Mouse (Mus musculus): Measurements from ENCODE around the gene Slc22a17. TPM values are rescaled to one million over a fixed set of nuclear protein-coding genes. Genes with fewer than 3 reads are reported as not detected.

Gene Slc22a17
- total and polyA plus RNA-seq, 2 experiments from 2014 or later = 22.7 to 46.8 TPM

GRCm38 (mm10) chr14:54935904-54936830, 23.2 kb upstream of the Slc22a17 start, which contains the start of gene Cmtm5:
Gene Cmtm5 (plus strand): TSS chr14:54936261.
- ATAC-seq (ENCODE audit: insufficient read depth, low read depth) (no peak), DNase-seq (ENCODE audit: low spot score) (no peak)
- no peaks in the 10 kb centered on the region; the same call in 1 of the 2 replicates for H3K4me1 ChIP-seq (ENCODE audit: control insufficient read depth, insufficient read depth)
- no peak for TF ChIP-seq EP300 (IDR thresholded peaks at IDR 0.05; ENCODE audit: low read depth)
- TF ChIP-seq CTCF (IDR thresholded peaks at IDR 0.05; ENCODE audit: low read depth) = peak; percentile 10; the same call in 1 of the 2 replicates
- H3K4me2 ChIP-seq (ENCODE audit: low read depth, low read length) = no peak within 1 kb of the TSS
- H3K36me3 ChIP-seq (replicated peaks; ENCODE audit: control insufficient read depth, insufficient read depth, low read length) = peaks cover 9% of the 10 kb centered on the region
- WGBS = 27% methylated on average over 8 of the region's 8 CpGs
- no peak within 1 kb of the TSS for H3K9ac ChIP-seq (replicated peaks; ENCODE audit: low read depth, low read length)
- peak within 1 kb of the TSS; percentile 21; the same call in 1 of the 2 replicates for H3K27ac ChIP-seq (ENCODE audit: low read depth)
- no peaks in the 10 kb centered on the region for H3K9me3 ChIP-seq (replicated peaks; ENCODE audit: control insufficient read depth, low read length)
- no peak within 1 kb of the TSS for H3K4me3 ChIP-seq (ENCODE audit: low read depth, low read length)
- H3K27me3 ChIP-seq (ENCODE audit: control insufficient read depth, insufficient read depth, low read length) = no peaks in the 10 kb centered on the region

- Histone ChIP-seq H3K9ac (replicated peaks; ENCODE audit: low read depth, low read length) (no peak within 1 kb of the TSS), H3K4me2 (ENCODE audit: low read depth, low read length) (no peak within 1 kb of the TSS), H3K4me3 (ENCODE audit: low read depth, low read length) (no peak within 1 kb of the TSS), H3K27me3 (ENCODE audit: control insufficient read depth, insufficient read depth, low read length) (no peaks in the 10 kb centered on the region), H3K27ac (ENCODE audit: low read depth) (no peak within 1 kb of the TSS), H3K4me1 (ENCODE audit: control insufficient read depth, insufficient read depth) (no peaks in the 10 kb centered on the region; the same call in 1 of the 2 replicates), H3K36me3 (replicated peaks; ENCODE audit: control insufficient read depth, insufficient read depth, low read length) (no peaks in the 10 kb centered on the region), H3K9me3 (replicated peaks; ENCODE audit: control insufficient read depth, low read length) (no peaks in the 10 kb centered on the region)
- 24% methylated on average over 6 of the region's 6 CpGs for WGBS
- no peak for ATAC-seq (ENCODE audit: insufficient read depth, low read depth)
- TF ChIP-seq EP300 (IDR thresholded peaks at IDR 0.05; ENCODE audit: low read depth) = no peak
- TF ChIP-seq CTCF (IDR thresholded peaks at IDR 0.05; ENCODE audit: low read depth) = no peak
- no peak for DNase-seq (ENCODE audit: low spot score)
Observed at GRCm38 (mm10) chr14:54932645-54933150, 19.8 kb upstream of the Slc22a17 start, which contains the start of gene Il25. Gene Il25 (plus strand): TSS chr14:54932695.

- Histone ChIP-seq H3K9me3 (replicated peaks; ENCODE audit: control insufficient read depth, low read length) (no peaks in the 10 kb centered on the region), H3K4me2 (ENCODE audit: low read depth, low read length) (no peak overlapping the region), H3K4me1 (ENCODE audit: control insufficient read depth, insufficient read depth) (no peaks in the 10 kb centered on the region; the same call in 1 of the 2 replicates), H3K9ac (replicated peaks; ENCODE audit: low read depth, low read length) (no peak overlapping the region), H3K27me3 (ENCODE audit: control insufficient read depth, insufficient read depth, low read length) (no peaks in the 10 kb centered on the region), H3K4me3 (ENCODE audit: low read depth, low read length) (no peak overlapping the region), H3K36me3 (replicated peaks; ENCODE audit: control insufficient read depth, insufficient read depth, low read length) (no peaks in the 10 kb centered on the region), H3K27ac (ENCODE audit: low read depth) (no peak overlapping the region)
- ATAC-seq (ENCODE audit: insufficient read depth, low read depth) = no peak
- 22% methylated on average over 2 of the region's 2 CpGs for WGBS
- TF ChIP-seq EP300 (IDR thresholded peaks at IDR 0.05; ENCODE audit: low read depth) = no peak
- TF ChIP-seq CTCF (IDR thresholded peaks at IDR 0.05; ENCODE audit: low read depth) = no peak
- DNase-seq (ENCODE audit: low spot score) = no peak
Observed at GRCm38 (mm10) chr14:54930431-54930830, 17.5 kb upstream of the Slc22a17 start.

- WGBS = 53% methylated on average over 5 of the region's 5 CpGs
- DNase-seq (ENCODE audit: low spot score) = no peak
Observed at GRCm38 (mm10) chr14:54929801-54930200, 16.9 kb upstream of the Slc22a17 start.

GRCm38 (mm10) chr14:54927296-54927695, 14.4 kb upstream of the Slc22a17 start:
- TF ChIP-seq EP300 (IDR thresholded peaks at IDR 0.05; ENCODE audit: low read depth) (no peak), CTCF (IDR thresholded peaks at IDR 0.05; ENCODE audit: low read depth) (no peak)
- ATAC-seq (ENCODE audit: insufficient read depth, low read depth) = no peak
- Histone ChIP-seq H3K27me3 (ENCODE audit: control insufficient read depth, insufficient read depth, low read length) (no peaks in the 10 kb centered on the region), H3K4me2 (ENCODE audit: low read depth, low read length) (0 out of 2 replicates have a peak overlapping the region, but pooled peaks have one; percentile 81), H3K4me3 (ENCODE audit: low read depth, low read length) (no peak overlapping the region), H3K27ac (ENCODE audit: low read depth) (peak overlapping the region; percentile 82; the same call in 1 of the 2 replicates), H3K9me3 (replicated peaks; ENCODE audit: control insufficient read depth, low read length) (no peaks in the 10 kb centered on the region), H3K4me1 (ENCODE audit: control insufficient read depth, insufficient read depth) (peaks cover 3% of the 10 kb centered on the region; the same call in 1 of the 2 replicates), H3K9ac (replicated peaks; ENCODE audit: low read depth, low read length) (no peak overlapping the region), H3K36me3 (replicated peaks; ENCODE audit: control insufficient read depth, insufficient read depth, low read length) (no peaks in the 10 kb centered on the region)
- DNase-seq (ENCODE audit: low spot score) = no peak
- 45% methylated on average over 7 of the region's 7 CpGs for whole genome bisulfite sequencing

More at GRCm38 (mm10) chr14:54929801-54930200, 16.9 kb upstream of the Slc22a17 start:
- H3K4me2 ChIP-seq (ENCODE audit: low read depth, low read length) = no peak overlapping the region
- H3K36me3 ChIP-seq (replicated peaks; ENCODE audit: control insufficient read depth, insufficient read depth, low read length) = no peaks in the 10 kb centered on the region
- H3K9ac ChIP-seq (replicated peaks; ENCODE audit: low read depth, low read length) = no peak overlapping the region
- H3K4me3 ChIP-seq (ENCODE audit: low read depth, low read length) = no peak overlapping the region
- H3K27me3 ChIP-seq (ENCODE audit: control insufficient read depth, insufficient read depth, low read length) = no peaks in the 10 kb centered on the region
- TF ChIP-seq EP300 (IDR thresholded peaks at IDR 0.05; ENCODE audit: low read depth) (no peak), CTCF (IDR thresholded peaks at IDR 0.05; ENCODE audit: low read depth) (no peak)
- ATAC-seq (ENCODE audit: insufficient read depth, low read depth) = no peak
- no peak overlapping the region for H3K27ac ChIP-seq (ENCODE audit: low read depth)
- H3K4me1 ChIP-seq (ENCODE audit: control insufficient read depth, insufficient read depth) = no peaks in the 10 kb centered on the region; the same call in 1 of the 2 replicates
- no peaks in the 10 kb centered on the region for H3K9me3 ChIP-seq (replicated peaks; ENCODE audit: control insufficient read depth, low read length)
